Mouse (Mus musculus): ENCODE results near the gene Rab23.

GRCm38 (mm10) chr1:33725086-33725485 is 5.4 kb downstream of the Rab23 start:
- TF ChIP-seq CTCF (IDR thresholded peaks at IDR 0.05; ENCODE audit: low read depth) (no peak), EP300 (IDR thresholded peaks at IDR 0.05; ENCODE audit: low read depth) (no peak)

All from liver, embryonic 14.5 days (tissue).